Mouse (Mus musculus) cerebellum, adult 2 months (tissue): ENCODE measurements around the gene Pla2g1b. TPM values are rescaled to one million over a fixed set of nuclear protein-coding genes. Genes with fewer than 3 reads are reported as not detected.

Experiments
- DNase-seq, 2 experiments: peaks; one replicate each; pipeline ENCODE4 v3.0.0; 2021
- H3K27ac ChIP-seq: fragments of 200-500 bp; 2 replicates; pipeline ENCODE4 v1.5.1; 2012; ENCODE audit warnings: low read length, control low read depth, inconsistent platforms; ENCODE audit not compliant: insufficient read depth
- H3K27me3 ChIP-seq: fragments of 200-500 bp; 2 replicates; pipeline ENCODE4 v1.6.1; 2012; ENCODE audit warnings: inconsistent platforms, mild to moderate bottlenecking, low read length, moderate library complexity; ENCODE audit not compliant: control insufficient read depth, insufficient read depth
- H3K4me1 ChIP-seq: fragments of 200-500 bp; 2 replicates; pipeline ENCODE4 v1.6.1; 2011; ENCODE audit warnings: low read length; ENCODE audit not compliant: control insufficient read depth, insufficient read depth
- H3K4me3 ChIP-seq: fragments of 200-500 bp; replicated peaks from 2 replicates; pipeline ENCODE3; 2011; ENCODE audit warnings: mild to moderate bottlenecking, low read depth, low read length, control low read depth; ENCODE audit not compliant: insufficient read depth
- CTCF ChIP-seq: fragments of 200-500 bp; IDR thresholded peaks from 2 replicates; pipeline ENCODE4 v1.5.1; 2011; ENCODE audit warnings: low read depth, mild to moderate bottlenecking, control low read depth, low read length, moderate library complexity, borderline replicate concordance; ENCODE audit not compliant: insufficient read depth
- POLR2A ChIP-seq: fragments of 200-500 bp; IDR thresholded peaks from 2 replicates; pipeline ENCODE4 v1.6.1; 2011; ENCODE audit warnings: low read length, control low read depth, borderline replicate concordance; ENCODE audit not compliant: insufficient read depth
- WGBS: fragments of 180-500 bp; shearing (Covaris S2); methylation state at CpG from one replicate; pipeline ENCODE4 v1.1.7; 2018; 5-methylcytosine and 5-hydroxymethylcytosine counted together
- polyA plus RNA-seq: library from polyadenylated mRNA; depleted of rRNA; stranded (reverse); fragments of >200 nt; gene quantifications from 2 replicates; pipeline ENCODE4 v1.2.3, GENCODE M21; 2012

Pla2g1b gene
- polyA plus RNA-seq, 1 experiment: not detected

GRCm38 (mm10) chr5:115433191-115433590 is 32.9 kb upstream of the Pla2g1b start:
- 79% methylated on average over 8 of the region's 8 CpGs for WGBS
- DNase-seq: no peak
- no peak for TF ChIP-seq CTCF
- TF ChIP-seq POLR2A: no peak
- Histone ChIP-seq H3K4me1 (peaks cover 19% of the 10 kb centered on the region), H3K27me3 (no peaks in the 10 kb centered on the region), H3K4me3 (no peak overlapping the region), H3K27ac (no peak overlapping the region; the same call in 1 of the 2 replicates)

- DNase-seq: no peak
- TF ChIP-seq POLR2A: no peak
- no peak for TF ChIP-seq CTCF
- no peaks in the 10 kb centered on the region for H3K27me3 ChIP-seq
- H3K4me1 ChIP-seq: peaks cover 19% of the 10 kb centered on the region
- WGBS: 65% methylated on average over 11 of the region's 11 CpGs
- H3K27ac ChIP-seq: no peak overlapping the region
- no peak overlapping the region for H3K4me3 ChIP-seq
These were observed 31.7 kb upstream of the Pla2g1b start for GRCm38 (mm10) chr5:115434280-115434852.

- Histone ChIP-seq H3K27me3 (no peaks in the 10 kb centered on the region), H3K4me1 (peaks cover 19% of the 10 kb centered on the region), H3K27ac (no peak overlapping the region), H3K4me3 (no peak overlapping the region)
- no peak for DNase-seq
- 34% methylated on average over 15 of the region's 15 CpGs for WGBS
- TF ChIP-seq CTCF (no peak), POLR2A (no peak)
These were observed 31.0 kb upstream of the Pla2g1b start for GRCm38 (mm10) chr5:115434853-115435754.

- Histone ChIP-seq H3K27me3 (no peaks in the 10 kb centered on the region), H3K4me1 (peaks cover 19% of the 10 kb centered on the region), H3K27ac (peak overlapping the region; percentile 23), H3K4me3 (peak overlapping the region; percentile 51)
- TF ChIP-seq POLR2A: no peak
- no peak for TF ChIP-seq CTCF
- 35% methylated on average over 8 of the region's 8 CpGs for WGBS
- DNase-seq: no peak
These were observed 30.2 kb upstream of the Pla2g1b start for GRCm38 (mm10) chr5:115435755-115436379.

GRCm38 (mm10) chr5:115436421-115437124 is 29.5 kb upstream of the Pla2g1b start:
- TF ChIP-seq CTCF (no peak), POLR2A (0 out of 2 replicates have a peak, but pooled peaks have one; percentile 23)
- WGBS: 1% methylated on average over 43 of the region's 43 CpGs
- H3K27me3 ChIP-seq: no peaks in the 10 kb centered on the region
- peak overlapping the region; percentile 23 for H3K27ac ChIP-seq
- DNase-seq: peak; percentile 80 to 86
- peaks cover 19% of the 10 kb centered on the region for H3K4me1 ChIP-seq
- peak overlapping the region; percentile 51 for H3K4me3 ChIP-seq

- TF ChIP-seq POLR2A (no peak), CTCF (no peak)
- Histone ChIP-seq H3K4me1 (peaks cover 19% of the 10 kb centered on the region), H3K4me3 (no peak overlapping the region), H3K27me3 (no peaks in the 10 kb centered on the region), H3K27ac (peak overlapping the region; percentile 12; the same call in 1 of the 2 replicates)
- DNase-seq: no peak
- WGBS: 64% methylated on average over 7 of the region's 7 CpGs
These were observed 28.7 kb upstream of the Pla2g1b start for GRCm38 (mm10) chr5:115437242-115437944.

- Histone ChIP-seq H3K4me1 (peaks cover 19% of the 10 kb centered on the region), H3K27me3 (no peaks in the 10 kb centered on the region), H3K4me3 (no peak overlapping the region), H3K27ac (no peak overlapping the region)
- TF ChIP-seq POLR2A: no peak
- TF ChIP-seq CTCF: no peak
- 65% methylated on average over 2 of the region's 2 CpGs for WGBS
- DNase-seq: no peak
These were observed 28.1 kb upstream of the Pla2g1b start for GRCm38 (mm10) chr5:115437945-115438315.
